Mouse (Mus musculus) adrenal gland, postnatal 10 days (tissue): ENCODE data around the gene Igf2bp2. TPM values are rescaled to one million over a fixed set of nuclear protein-coding genes. Genes with fewer than 3 reads are reported as not detected.

Experiments used
- DNase-seq: peaks from one replicate; pipeline ENCODE4 v3.0.0; 2021; ENCODE audit warnings: mixed read lengths
- total RNA-seq, 2 experiments: library from RNA; stranded (reverse); gene quantifications; 2 replicates each; pipeline ENCODE4 v1.2.3; 2021

Igf2bp2 gene
- total RNA-seq, 2 experiments from 2014 or later, result 15.8 to 21.8 TPM

DNA sequence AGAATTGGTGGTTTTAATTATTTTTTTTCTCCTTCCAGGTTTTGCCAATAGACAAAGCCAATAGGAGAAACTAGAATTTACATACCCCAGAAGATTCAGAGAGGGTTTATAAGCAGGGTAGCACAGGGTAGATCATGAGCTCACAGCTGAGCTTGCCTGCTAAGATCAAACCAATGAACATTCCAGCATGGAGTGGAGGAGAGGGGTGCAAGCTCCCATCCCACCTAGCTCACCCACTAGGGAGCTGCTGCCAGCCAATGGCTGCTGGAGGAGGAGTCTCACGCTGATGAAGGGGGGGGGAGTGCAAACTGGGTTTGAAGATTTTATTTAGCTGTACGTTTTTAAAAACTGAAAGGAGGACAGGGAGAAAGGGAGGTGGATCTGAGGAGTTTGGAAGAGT, 14.0 kb downstream of the Igf2bp2 start:
- no peak for DNase-seq

DNA sequence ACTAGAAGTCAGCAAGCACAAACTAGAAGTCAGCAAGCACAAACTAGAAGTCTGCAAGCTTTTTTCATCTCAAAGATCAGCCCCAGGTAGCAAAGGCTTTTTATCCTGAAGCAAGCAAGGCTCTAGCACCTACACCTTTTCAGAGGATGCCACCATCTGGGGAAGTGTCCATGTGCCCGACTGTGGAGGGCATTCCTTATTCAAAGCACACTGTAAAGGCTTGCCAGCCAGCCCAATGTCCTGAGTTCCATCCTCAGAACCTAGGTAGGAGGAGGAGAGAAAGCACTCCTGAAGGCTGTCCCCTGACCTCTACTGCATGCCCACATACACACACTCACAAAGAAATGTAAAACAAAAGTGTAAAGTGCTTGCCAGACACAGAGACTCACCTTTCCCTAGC, 16.0 kb downstream of the Igf2bp2 start:
- DNase-seq, result no peak

DNA sequence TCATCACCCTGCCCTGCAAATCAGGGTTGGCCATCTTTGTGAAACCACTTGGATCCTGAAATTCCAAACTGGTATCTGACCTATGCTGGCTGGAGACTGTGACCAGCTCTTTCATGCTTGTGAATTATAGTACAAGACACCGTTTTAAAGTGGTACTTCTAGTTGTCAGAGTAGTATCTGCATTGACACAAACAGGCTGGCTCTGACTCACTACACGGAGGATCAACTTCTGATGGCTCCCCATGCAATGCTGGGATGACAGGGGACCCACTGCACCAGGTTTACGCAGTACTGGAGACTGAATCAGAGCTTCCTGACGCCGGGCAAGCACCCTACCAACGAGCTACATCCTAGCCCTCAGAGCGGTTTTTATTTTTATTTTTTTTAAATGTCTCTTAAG, 17.0 kb downstream of the Igf2bp2 start:
- DNase-seq, result no peak

DNA sequence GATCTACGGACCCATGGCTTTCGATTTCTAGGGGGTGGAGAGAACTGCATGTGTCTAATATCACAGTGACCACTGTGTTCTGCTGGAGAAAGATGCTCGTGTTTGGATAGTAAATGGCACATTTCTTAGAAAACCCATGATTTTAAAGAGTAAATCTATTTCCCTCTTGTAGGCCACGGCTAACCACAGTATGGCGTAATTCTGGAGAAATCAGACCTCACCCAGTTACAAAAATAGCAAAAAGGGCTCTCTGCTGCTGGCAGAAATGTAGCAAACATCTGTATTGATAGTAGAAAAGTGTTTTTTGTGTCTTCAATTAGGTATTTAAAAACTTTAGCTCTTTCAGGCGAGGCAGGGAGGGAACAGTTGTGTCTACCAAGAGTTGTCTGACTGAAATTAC, 18.6 kb downstream of the Igf2bp2 start:
- DNase-seq, result no peak

DNA sequence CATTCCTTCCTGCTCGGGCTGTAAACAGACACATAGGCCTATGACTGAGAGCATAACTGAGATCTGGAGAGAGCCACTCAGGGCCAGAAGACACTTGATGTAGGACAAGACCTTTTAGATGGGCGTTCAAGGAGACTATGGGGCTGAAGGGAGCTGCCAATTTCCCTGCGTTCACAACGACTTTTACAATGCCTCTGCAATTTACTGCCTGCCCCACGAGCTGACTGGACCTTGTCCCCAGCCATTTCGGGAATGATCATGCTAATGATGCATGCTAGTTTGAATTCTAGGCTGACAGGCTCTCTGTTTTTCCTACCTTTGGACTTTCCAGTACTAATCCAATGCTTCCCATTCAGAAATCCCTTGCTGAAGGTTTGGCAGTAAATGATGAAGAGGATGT, 22.2 kb downstream of the Igf2bp2 start:
- no peak for DNase-seq

DNA sequence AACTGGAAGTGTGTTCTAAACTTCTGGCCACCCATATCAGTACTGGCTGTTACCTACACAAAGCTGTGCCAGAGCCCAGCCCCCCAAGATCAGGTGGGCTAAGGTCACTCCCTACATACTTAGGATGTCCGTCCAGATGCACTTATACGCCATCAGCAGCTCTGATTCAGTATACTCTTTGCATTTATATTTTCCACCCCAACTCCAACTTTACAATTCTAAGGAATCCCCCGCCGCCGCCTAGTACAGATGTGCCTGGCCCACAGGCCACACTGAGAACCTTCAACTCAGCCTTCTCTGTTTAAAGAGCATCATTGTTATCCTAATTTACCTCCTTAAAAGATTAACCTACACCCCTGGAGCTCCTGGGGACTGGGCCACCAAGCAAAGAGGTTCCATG, 23.3 kb downstream of the Igf2bp2 start:
- no peak for DNase-seq

DNA sequence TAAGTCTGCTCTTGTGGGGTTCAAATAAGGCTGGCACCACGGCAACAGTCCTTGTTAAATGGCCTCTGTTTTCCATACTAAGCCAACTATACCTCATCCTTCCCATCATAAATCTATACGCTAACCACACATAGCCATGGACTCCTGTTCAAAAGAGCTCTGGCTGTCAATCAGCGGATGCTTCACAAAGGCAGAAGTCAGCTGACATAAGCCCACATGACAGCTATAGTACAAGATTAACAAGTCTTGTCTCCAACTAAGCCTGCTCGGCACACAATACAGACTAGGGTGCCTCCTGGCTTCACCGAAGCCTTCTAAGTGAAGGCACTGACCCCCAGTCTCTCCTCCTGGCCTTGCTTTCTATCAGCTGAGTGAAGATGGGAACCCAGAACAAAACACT, 26.9 kb downstream of the Igf2bp2 start:
- DNase-seq, result no peak

DNA sequence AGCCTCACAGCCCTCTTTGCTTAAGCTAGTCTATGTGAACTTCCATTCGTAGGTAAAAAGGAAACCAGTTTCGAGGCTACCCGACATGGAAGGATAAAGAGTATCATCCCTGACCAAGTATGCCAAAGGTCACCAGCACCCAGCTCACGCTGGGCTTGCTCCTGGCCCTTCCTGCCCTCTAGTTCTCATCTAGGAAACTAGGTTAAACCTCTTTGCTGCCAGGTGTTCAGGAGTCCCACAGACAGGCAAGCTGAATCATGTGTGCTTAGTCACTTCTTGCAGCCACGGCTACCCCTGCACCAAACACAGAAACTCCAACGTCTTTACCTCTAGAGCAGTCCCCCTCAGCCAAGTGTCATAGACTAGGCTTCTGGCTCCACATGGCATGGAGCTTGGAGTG, 31.8 kb downstream of the Igf2bp2 start:
- no peak for DNase-seq

DNA sequence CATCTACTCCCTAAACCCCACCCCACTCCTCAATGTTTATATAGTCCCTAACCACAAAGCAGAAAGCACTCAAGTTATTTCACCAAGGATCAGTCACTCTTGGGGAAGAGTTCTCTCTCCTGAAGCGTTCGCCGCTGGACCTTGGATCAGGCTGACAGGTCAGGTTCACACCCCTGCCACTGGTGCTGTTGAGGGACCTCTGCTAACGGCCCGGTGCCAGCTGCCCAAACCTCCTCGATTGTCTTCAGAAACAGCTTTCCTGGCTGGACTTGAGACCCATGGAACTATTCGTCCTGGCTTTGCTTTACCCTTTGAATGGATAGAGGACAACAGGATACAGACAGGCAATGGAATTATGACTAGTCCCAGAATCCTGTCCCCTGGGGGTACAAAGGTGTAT, 33.6 kb downstream of the Igf2bp2 start:
- no peak for DNase-seq

DNA sequence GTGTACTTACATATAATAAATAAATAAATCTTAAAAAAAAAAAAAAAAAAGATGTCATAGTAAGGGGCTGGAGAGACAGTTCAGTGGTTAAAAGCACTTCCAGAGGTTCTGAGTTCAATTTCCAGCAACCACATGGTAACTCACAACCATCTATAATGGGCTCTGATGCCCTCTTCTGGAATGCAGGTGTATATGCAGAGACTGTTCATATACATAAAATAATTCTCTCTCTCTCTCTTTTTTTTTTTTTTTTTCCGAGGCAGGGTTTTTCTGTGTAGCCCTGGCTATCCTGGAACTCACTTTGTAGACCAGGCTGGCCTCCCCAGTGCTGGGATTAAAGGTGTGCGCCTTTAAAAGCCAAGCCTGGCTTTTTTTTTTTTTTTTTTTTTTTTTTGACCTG, 34.5 kb downstream of the Igf2bp2 start:
- no peak for DNase-seq

DNA sequence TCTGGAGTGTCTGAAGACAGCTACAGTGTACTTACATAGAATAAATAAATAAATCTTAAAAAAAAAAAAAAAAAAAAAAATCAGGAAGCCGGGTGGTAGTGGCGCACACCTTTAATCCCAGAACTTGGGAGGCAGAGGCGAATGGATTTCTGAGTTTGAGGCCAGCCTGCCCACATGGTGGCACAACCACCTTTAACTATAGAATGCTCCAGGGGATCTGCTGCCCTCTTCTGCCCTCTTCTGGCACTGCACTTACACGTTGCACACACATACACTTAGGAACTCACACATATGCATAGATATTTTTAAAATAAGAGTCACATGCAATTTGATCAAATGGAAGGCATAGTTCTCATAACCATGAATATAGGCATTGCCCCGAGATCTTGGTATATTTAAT, 35.3 kb downstream of the Igf2bp2 start:
- DNase-seq, result no peak

DNA sequence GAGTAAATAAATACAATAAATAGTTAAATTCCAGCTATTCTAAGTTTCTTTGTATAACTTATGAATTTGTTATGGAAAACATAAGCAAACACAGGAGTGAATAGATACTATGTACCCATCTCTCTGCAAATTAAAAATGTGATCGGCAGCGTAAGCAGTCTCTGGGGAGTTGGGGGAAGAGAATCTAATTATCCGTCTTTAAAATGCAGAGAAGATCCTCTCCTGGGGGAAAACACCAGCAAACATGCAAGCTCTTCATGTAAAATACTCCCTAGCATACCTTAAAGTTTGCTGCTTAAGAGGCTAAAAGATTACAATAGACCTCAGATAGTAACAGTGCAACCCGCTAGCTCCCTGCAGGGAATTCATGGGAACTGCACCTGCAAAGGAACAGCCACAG, 36.2 kb downstream of the Igf2bp2 start:
- no peak for DNase-seq

DNA sequence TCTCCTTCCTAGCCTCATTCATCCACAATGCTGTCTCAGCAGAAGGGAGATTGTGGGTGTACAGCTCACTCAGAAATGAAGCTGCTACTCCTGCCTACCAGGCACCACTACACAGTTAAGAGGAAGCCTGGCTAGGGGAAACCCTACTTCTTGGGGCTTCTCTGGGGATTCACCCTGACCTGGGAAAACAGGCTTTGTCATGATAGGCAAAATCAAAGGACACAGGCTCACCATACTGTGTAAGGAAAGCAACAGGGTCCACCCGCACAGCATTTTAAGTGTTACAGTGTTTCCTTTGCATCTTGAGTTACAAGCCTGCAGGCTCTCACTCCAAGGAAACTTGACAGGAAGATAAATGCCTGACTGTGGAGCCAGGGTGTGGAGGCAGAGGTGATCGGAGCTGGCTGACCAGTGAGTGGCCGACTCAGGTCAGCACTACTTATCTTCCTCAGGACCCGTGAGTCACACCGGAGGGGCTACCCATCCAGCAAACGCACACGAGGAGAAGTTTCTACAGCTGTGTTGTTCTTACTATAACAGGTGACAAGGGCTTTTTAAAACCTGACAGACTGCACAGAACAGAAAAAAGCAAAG, 38.7 kb downstream of the Igf2bp2 start:
- no peak for DNase-seq

DNA sequence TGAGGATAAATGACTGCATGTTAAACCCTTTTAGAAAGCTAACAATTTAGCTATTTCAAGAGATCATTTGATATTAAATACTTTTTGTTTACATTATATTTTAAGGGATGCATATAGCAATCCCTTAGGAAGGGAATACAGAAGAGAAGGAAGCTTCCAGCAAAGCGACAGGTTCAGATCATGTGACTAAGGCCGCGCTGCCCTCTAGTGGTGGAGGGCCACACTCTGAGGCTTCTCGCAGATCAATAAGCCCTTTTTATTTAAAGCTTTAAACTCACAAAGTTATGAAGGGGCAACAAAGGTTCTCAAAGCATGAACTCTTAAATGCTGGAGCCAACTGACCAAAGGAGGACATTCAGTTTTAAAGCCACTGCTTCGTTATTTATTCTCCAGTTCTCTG, 39.4 kb downstream of the Igf2bp2 start:
- peak; percentile 84 for DNase-seq

DNA sequence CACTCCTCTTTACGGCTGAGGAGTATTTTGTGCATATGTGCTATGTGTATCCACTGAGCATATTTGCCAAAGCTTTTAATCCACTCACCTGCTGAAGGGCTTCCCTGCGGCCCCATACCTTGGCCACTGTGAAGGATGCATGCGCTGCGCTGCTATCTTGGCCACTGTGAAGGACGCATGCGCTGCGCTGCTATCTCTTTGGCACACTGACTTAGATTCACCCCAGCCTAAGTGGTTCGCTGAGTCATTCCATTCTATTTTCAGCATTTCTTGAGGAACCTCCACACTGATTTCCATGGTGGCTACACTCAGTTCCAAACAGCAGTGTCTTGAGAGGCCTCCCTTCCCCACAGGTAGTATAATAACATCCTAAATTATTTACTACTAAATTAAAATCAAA, 42.0 kb downstream of the Igf2bp2 start:
- DNase-seq, result peak; percentile 46

DNA sequence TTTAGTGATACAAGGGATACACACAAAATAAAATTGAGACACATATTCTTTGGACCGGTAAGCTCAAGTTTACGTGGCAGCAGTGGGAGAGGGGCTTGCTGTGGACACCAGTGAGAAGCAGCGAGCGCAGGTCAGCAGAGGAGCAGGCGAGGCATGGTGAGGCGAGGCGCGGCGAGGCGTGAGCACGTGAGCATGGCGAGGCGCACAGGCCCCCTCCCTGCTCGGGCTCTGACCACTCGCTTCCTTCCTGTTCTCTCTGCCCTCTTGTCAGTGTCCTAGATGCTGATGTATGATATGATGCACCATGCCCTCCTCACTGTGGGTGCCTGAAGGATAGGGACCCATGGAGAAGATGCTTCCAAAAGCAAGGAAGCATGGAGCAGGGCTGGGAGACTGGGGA, 43.6 kb downstream of the Igf2bp2 start:
- DNase-seq, result no peak

DNA sequence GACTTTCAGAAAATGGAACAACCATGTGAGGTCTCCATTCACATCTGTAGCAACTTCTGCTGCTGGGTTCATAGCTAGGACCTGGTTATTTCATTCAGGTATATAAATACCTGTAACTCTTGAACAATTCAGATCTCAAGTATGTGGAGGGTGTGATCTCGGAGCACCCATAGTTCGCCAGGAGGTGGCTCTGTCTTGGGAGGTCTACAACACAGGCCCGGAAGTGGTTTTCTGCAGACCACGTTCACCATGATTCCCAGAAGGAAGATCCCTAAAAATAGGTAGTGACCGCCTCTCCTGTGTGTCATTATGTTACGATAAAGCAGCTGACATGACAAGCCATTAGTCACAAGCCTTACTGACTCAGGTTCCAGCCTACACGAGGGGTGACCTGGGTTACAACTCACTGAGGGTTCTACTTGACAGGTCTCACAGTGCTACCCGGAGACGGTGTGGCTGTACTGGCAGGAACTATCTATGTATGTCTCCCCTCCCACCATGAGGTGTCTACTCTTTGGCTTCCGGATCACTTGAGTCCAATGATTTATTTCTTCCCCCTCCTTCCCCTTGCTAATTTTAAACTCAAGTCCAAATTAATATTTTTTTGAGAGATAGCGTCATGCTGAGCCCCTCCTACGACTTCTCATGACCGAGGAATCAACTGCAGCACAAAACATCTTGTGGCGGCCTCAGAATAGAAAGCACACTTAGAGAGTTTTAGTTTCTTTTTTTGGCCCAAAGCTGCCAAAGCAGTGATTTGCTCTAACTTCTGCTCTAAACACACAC, 44.2 kb downstream of the Igf2bp2 start:
- no peak for DNase-seq

DNA sequence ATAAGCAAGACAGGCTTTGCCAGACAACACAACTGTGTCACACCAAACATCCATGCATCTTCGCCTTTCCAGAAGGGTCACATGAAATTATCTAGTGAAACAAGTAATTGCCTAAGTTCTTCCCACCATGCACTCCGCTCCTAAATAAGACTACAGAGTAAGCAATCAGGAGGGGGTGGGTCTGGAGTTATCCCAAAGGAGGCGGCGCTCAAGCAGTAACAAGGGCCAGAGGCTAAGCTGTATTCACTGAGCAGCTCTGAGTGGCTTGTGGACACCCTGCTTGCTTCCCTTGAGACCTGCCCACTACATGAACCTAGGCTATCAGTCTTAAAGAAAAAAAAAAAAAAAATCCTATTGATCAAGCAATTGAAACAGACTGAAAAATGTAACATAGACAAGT, 44.9 kb downstream of the Igf2bp2 start:
- peak; percentile 54 for DNase-seq

DNA sequence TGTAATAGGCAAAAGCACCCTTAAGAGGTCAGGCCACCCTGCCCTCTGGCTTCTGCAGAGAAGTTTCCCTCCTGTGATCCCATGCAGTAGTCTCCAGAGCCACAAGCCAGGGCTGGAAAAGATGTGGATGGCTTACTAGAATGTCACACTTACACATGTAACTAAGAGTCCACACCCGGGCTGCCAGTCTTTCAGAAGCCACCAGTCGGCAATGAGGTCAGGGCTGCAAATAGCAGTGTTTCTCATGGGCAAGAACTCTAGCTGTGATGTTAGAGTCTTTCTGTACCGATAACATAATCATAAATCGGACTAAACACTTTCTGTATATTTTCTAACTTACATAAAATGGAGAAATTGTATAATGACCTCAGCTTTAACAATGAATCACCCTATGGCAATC, 46.4 kb downstream of the Igf2bp2 start:
- no peak for DNase-seq

DNA sequence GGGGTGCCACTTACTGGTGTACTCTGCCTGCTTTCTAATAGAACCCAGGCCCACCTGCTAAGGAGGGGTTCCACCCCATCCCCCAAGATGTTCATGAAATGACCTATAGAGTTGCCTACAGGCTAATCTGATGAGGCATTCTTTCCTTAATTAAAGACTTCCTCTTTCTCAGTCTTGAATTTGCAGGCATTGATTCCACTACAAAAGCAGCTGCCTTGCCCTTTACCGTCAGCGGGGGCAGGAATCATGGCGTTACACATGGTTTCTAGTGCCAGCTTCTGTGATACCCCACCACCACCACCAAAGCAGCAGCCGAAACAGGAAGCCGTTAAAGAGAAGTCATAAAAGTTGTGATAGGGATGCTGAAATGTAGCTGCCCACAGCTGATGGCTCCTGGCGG, 47.0 kb downstream of the Igf2bp2 start:
- no peak for DNase-seq

DNA sequence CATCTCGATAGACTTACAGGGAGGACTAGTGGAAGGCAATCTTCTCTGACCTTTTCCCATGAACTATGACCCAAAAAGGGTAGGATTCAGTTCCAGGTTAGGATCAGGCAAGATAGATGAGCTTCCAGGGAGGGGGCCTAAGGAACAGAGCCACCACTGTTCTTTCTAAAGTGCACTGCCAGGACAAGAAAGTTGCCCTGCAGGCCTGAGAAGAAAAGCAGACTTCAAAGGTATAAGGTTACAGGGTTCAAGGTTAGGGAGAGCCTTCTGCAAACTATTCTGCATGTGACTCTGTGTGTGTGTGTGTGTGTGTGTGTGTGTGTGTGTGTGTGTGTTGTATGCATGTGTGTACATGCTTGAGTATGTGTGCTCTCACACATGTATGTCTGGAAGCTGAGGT, 53.1 kb downstream of the Igf2bp2 start:
- DNase-seq, result no peak

DNA sequence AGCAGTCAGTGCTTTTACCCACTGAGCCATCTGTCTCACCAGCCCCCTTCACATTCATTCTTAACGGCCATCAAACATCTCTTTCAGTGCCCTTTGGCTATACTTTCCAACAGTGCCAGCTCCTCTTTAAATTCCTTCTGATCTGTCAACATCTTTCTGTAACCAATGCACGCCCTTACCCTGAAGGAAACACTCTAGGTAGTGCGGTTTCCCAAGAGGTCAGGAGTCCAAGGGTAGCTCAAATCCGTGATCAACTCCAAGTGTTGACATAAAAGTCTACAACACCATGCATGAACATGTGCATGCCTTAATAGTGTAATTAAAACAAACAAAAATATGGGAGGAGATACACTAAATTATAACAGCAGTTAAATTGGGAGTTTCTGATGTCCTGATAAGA, 53.9 kb downstream of the Igf2bp2 start:
- DNase-seq, result no peak

DNA sequence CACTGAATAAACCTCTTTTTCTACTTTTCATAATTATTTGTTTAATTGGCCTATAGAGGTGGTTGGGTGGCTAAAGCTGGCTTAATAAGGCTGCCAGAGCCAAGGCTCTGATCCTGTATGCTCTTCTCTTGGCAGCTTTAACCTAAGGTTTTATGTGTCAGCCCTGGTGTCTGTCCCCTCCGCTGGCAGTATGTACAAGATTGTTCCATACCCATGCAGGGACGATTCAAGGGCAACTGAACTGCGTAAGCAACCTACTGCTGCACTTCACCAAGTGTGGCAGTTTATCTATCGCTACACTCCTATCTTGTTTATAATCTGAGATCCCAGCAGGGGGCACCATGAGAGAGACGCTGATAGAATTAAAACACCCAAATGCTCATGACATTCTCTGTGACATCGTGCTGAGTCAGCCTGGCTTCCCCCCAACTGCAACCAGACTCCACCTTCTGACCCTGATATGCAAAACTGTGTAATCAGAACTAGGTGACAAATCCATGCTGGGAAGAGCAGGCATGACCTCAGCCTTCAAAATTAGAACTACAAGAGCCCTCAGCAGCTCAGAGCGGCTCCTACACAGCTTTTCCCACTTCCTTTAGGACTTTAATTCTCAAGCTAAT, 55.1 kb downstream of the Igf2bp2 start:
- DNase-seq, result peak; percentile 91

DNA sequence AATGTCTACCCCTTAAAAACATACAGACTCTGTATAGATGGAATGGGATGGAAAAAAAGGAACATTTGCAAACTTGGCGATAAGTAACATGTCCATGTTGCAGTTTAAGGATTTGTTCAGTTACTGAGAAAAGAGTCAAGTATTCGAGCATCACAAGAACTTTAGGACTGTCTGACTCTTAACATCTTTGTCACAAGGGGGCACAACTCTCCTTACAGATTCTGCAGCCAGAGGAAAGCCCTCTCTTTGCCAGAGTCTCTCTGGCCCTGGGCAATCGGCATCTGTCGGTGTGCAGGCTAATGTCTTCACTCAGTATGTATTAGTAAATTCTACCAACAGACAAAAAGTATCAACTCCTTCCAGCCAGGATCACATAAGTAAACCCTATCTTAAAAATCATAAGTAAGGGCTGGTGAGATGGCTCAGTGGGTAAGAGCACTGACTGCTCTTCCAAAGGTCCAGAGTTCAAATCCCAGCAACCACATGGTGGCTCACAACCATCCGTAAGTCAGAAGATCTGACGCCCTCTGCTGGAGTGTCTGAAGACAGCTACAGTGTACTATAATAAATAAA, 57.0 kb downstream of the Igf2bp2 start:
- DNase-seq, result no peak
